Mouse (Mus musculus): ENCODE results near the gene Map7.

- TF ChIP-seq POLR2A (IDR thresholded peaks at IDR 0.05; ENCODE audit: low read depth, low read length) (no peak), CTCF (conservative IDR thresholded peaks at IDR 0.05; ENCODE audit: insufficient read depth, insufficient read length, low read depth, low read length) (no peak)
Observed at GRCm38 (mm10) chr10:20243321-20243720, 95.0 kb downstream of the Map7 start.
